Mouse (Mus musculus) embryo, embryonic 10 days (tissue): Measurements from ENCODE around the gene Ppan.
A peak's percentile ranks its signal among the peaks of the same experiment; 100 is the strongest.

ENCODE experiments used
- DNase-seq: peaks from one replicate; pipeline ENCODE4 v3.0.0-alpha.2; 2015; ENCODE audit warnings: low spot score

Gene Ppan

DNA sequence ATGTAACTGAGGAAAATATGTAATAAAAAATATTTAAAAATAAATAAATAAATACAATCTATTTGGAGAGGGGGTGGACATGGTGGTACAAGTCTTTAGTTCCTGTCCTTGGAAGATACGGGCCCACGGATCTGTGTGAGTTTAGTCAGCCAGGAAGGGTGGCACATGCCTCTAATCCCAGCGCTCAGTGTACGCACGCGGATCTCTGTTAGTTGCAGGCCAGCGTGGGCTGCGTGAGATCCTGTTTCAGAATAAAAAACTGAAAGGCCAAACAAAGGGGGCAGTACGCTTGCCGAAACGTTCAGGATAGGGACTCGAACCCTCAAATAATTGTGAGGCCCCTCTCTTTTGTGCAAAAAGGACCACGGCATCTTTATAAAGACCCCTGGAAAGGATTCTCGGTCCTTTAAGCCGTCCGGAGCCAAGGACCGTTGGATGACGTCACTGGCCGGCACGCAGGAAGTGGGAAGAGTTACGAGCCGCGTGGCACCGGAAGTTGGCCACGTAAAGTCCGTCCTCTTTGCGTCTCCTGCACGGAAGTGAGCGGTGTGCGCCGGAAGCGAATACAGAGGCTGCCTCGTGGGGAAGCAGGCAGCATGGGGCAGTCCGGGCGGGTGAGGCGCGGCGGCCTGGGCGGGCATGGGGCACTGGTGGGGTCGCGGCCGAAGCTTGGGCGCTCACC is at the start of gene Ppan:
Ppan (plus strand) TSS at position 472 of the 682 bp plus-strand sequence.
- peak; percentile 99 for DNase-seq

DNA sequence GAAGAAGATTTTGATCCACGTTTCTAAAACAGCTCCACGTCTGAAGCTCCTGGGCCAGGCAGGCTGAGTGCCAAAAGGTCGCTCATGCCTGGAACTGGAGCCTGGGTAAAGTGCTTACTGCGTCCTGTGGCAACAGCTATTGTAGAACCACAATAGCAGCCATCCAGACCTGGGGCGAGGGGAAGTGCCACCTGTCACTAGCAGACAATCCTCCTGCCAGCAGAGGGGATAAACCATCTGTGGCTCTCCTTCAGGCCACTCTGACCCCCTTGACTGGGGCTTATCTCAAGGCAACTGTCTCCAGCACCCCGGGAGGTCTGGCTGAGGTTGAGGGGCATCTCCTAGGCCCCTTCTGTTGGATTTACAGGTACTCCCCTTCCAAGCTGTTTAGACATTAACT is 49.0 kb upstream of the Ppan start:
- DNase-seq, result no peak

DNA sequence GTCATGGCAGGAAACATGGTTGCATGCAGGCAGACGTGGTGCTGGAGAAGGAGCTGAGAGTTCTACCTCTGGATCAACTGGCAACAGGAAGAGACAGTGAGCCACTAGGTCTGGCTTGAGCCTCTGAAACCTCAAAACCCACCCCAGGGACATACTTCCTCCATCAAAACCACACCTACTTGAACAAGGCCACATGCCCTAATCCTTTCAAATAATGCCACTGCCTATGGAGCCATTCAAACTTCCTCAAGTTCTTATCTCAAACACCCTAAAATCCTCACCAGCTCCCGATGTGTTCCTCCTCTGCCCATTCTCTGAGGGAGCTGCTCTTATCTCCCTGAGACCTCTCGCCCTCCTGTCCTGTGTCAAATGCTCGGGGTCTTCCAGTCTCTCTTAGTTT is 45.8 kb upstream of the Ppan start:
- no peak for DNase-seq

DNA sequence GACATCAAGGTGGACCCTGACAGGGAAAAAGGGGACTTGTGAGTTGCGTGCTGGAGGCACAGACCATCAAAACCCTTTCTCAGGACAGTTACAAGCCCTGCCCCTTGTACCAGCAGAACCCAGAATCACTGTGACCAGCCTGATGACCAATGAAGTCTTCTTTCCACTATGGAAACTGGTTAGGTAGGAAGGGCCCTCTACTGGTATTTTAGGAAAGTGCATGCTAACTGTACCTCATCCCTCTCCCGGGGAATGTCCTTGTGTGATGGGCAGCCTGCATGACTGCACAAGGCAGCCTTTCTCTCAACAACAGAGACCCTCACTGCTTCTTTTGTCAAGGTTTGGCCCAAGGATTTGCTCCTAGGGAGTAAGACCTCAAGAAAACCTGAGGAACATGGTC is 45.3 kb upstream of the Ppan start:
- DNase-seq, result peak; percentile 48

DNA sequence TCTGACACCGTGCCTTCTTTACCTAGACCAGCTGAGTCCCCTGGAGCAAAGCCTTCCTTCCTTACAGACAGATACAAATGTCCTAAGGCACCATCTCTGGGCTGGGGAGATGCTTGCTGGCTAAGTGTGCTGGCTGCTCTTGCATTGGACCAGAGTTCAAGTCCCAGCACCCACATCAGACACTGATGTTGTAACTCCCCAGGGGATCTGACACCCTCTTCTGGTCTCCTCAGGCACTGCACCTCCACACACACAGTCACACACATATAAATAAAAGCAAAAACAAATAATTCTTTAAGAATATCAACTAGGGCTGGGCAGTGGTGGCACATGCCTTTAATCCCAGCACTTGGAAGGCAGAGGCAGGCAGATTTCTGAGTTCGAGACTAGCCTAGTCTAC is 37.8 kb upstream of the Ppan start:
- no peak for DNase-seq

DNA sequence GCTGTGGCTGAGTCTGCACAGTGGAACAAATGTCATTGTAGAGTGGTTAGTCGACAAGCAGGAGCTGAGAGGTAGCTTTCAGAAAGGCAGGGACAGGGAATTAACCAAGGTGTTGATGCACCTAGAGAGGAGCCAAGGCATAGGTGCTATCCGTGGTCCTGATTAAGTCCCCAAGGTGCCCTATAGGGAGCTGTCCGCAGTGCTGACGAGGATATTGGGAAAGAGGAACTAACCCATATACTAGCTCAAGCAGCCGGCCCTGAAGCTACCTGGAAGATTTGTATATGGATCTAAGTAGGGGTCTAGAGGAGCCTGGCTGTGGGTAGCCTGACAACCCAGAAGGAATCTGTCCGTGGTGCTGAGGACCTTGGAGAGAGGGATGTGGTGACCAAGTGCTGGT is 30.8 kb upstream of the Ppan start:
- DNase-seq, result peak; percentile 83

DNA sequence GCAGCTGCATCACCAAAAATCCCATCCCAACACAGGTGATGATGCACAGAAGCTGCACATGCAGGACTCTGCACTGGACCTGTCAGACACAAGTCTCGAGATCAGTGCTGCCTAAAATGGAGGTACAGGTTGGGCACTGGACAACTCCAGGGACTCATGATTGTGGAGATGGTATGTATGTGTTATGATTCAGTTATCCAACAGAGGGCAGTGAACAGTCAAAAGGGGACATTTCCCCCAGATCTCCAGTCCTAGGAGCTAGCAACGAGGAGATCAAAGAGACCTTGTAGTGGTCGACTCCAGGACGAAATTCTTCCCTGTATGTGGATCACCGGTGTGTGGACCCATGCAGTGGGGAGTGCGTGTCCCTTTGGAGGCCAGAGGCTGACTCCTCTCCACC is 28.0 kb upstream of the Ppan start:
- DNase-seq, result peak; percentile 15

DNA sequence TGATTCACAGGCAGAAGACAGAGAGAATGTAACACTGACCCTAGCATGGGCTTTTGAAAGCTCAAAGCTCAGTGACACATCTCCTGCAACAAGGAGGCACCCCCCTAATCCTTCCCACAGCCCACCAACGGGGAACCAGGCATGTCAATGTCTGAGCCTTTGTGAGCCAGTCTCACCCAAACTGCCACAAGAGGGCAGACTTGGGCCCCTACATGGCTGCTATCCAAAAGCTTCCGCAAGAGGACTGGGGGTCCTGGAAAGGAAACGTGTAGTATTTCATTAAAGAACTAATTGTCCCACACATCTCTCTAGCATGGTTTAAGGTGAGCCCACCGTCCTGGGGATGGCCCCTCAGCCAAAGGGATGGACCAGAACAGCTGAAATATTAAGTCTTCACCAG is 26.2 kb upstream of the Ppan start:
- peak; percentile 63 for DNase-seq

DNA sequence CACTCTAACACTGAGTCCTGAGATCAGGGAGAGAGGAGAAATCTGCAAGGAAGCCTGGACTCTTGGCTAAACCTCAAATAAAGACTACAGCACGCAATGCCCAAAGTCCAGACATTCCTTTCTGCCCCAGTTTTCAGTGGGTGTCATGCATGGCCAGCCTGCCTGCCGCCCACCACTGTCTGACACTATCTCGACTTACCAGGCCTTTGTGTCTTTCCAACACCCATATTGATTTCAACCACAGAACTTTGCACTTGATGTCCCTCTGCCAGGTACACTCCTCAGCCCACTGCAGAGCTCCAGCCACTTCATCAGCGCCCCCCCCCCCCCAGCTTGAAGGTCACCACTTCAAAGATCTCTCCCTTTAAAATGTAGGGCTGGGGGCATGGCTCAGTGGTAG is 25.8 kb upstream of the Ppan start:
- DNase-seq, result no peak

DNA sequence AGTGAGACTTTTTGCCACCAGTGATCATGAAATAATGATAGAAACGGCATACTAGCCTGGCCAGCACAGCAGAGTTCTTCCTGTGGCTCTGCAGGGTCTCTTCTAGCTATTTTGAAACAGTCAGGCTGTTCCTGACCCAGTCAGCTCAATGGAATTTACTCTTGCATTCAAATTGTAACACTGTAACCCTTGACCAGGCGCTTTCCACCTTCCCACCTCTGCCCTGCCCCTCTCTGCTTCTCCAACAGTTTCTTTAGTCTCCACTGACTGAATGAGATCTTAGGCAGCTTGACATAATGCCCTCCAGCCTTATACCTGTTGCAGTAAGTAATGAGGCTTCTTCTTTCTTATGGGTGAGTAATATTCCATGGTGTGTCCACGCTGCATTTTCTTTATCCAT is 21.1 kb upstream of the Ppan start:
- DNase-seq, result no peak

DNA sequence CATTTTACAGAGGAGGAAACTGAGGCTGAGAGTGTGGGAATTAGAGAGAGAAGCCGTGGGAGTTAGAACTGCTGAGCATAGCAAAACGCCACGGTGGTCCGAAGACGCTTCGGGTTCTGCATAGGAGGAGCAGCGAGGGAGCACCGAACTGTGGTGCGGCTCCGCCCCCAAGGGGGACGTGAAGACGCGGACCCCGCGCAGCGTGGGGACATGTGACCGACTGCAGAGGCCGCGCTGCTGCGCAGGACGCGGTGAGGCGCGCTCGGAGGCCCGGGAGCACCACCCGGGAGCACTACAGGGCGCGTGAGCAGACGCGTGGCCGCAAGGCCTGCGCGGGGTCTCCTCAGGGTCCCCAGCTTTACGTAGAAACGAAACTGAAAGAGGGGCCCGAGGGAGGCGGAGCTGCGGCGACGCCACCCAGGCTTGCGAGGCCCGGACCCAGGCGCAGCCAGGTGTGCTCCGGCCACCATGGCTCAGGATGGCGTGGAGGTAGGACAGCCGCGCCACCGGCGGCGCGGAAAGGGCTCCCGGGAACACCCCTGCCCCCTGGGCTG is 19.4 kb upstream of the Ppan start, which contains the start of gene A230050P20Rik:
A230050P20Rik (plus strand) TSS at position 195 of the 554 bp plus-strand sequence.
- no peak for DNase-seq

DNA sequence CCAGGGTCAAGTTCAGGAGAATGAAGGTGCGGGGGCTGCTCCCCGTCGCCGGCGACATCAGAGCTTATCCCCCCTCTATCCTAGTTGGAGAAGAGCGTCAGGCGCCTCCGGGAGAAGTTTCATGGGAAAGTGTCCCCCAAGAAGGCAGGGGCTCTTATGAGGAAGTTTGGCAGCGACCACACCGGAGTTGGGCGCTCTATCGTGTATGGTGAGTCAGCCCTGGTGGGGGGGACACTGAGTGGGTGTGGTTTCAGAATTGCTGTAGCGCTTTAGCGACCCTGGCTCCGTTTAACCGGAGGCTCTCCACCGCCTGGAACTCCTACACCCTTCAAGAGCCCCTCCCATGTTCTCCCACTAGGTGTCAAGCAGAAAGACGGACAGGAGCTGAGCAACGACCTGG is 18.7 kb upstream of the Ppan start:
- DNase-seq, result no peak

DNA sequence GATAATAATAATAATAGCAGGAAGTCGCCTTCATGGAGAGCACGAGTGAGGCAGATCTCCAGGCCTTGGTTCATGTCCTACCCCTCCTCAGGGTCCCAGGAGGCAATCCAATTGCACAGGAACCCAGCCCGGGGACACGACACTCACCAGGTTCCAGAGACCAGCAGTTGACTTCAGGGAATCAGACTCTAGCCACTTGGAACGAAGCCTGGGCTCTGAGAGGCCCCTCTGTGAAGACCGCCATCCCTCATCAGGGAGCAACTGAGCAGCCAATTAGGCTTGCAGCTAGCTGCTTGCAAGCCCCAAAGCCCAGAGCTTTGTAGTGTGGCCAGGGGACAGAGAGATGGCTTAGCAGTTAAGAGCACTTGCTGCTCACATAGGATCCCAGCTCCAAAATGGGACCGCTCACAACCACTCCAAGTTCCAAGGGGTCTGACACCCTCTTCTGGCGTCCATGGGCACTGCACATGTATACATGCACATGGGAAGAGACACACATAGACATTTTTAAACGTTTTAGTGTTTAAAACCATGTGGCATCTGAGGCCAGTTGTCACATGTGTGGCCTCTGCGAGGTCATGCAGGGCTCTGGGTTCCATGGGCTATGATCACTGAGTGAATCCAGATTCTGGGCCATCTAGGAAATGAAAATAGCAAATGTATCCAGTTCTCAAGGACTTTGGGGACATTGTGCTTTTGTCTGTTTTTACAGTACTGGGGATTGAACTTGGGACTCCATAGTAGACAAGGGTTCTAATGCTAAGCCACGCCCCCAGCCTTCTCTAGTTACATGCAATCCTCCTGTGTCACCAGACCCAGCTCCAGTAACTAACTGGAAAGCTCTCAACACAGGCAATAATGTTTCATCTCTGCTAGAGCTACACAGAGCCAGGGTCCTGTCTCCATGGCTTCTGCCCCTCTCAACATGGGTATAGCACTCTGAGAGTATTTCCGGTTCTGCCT is 17.5 kb upstream of the Ppan start:
- DNase-seq, result no peak

DNA sequence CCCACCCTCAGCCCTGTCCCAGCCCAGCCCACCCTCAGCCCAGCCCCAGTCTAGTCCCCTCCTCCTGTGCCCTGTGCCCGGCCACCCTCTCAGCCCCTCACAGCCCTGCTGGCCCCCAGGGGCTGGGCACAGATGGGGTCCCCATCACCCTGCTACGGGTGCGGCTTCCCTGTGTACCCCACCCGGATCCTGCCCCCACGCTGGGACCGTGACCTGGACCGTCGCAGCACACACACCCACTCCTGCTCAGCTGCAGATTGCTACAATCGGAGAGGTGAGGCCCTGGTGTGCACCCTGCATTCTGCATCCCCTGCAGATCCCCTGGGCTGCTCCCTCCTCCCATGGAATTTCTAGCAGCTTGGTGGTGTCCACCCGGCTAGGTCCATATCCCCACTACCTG is 15.0 kb upstream of the Ppan start:
- DNase-seq, result no peak

DNA sequence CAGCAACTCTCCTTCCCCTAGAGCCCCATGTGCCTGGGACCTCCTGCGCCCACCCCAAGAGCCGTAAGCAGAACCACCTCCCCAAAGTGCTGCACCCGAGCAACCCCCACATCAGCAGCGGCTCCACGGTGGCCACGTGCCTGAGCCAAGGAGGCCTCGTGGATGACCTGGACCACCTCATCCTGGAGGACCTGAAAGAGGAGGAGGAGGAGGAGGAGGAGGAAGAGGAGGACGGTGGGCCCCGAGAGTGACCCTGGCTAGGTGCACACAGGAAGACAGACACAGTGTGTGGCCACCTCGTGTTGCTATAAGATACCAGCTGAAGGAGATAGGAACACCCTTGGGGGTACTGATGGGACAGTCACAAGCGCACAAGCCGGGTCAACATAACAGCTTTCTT is 14.5 kb upstream of the Ppan start:
- no peak for DNase-seq

DNA sequence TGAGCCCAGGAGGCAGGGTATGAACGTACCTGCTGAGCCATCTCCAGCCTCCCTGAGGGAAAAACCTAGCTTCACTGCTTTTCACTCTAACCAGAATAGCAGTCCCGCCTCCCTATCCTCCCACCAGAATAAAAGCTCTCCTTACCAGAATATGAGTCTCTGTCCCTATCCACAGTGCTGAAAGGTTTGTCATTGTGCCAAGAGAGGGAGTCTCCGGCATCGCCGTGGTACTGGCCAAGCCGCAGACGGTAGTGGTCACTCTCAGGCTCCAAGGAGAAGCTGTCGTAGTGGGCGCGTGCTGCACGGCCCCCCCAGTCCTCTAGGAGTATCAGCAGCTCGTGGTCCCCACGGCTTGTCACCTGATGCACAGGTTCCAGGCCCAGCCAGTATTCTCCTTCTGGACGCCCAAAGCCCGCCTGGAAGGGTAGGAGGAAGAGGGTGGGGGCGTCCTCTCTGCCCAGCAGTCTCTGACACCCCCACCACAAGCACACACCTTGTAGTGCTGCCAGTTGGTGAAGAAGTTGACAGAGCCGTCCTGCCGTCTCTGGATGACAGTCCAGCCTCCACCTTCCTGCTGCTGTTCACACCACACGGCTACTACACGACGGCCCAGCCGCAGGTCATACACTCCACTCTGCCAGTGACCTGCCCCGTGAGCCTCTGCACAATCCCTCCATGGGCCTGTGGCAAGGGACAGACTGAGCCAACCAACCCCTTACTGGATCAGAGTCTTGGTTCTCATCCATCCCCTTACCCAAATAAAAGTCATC is 12.8 kb upstream of the Ppan start:
- DNase-seq, result no peak

DNA sequence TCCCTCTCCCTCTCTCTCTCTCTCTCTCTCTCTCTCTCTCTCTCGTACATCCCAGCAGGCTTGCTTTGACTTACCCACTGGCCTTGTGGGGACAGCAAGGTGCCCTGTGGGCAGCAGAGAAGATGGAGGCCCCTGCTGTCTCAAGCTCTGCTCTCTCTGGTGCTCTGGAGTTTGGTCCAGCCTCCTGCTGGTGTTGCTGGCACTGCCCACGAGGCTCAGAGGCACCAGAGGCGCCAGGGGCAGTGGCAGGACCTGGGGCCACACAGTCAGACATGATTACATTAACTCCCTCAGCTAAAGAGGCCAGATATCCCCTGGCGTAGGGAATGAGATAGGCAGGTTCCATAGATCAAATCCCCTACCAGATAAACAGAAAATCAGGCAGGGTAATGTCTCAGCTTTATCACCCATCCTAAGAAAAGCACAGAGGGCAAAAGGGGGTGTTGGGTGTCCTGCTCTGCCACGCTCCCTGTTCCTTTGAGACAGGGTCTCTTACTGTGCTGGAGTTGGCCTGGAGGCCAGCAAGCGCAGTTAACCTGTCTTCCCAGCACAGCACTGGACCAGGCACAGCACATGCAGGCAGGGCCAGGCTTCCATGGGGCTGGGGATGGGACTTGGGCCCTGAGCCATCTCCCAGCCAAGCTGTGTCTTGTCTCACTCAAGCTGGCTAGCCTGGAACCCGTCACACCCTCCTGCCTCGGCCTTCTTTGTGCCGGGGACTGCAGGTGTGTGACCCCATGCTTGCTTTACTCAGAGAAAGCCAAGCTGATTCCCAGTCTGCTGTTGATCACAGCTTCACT is 11.5 kb upstream of the Ppan start:
- no peak for DNase-seq

DNA sequence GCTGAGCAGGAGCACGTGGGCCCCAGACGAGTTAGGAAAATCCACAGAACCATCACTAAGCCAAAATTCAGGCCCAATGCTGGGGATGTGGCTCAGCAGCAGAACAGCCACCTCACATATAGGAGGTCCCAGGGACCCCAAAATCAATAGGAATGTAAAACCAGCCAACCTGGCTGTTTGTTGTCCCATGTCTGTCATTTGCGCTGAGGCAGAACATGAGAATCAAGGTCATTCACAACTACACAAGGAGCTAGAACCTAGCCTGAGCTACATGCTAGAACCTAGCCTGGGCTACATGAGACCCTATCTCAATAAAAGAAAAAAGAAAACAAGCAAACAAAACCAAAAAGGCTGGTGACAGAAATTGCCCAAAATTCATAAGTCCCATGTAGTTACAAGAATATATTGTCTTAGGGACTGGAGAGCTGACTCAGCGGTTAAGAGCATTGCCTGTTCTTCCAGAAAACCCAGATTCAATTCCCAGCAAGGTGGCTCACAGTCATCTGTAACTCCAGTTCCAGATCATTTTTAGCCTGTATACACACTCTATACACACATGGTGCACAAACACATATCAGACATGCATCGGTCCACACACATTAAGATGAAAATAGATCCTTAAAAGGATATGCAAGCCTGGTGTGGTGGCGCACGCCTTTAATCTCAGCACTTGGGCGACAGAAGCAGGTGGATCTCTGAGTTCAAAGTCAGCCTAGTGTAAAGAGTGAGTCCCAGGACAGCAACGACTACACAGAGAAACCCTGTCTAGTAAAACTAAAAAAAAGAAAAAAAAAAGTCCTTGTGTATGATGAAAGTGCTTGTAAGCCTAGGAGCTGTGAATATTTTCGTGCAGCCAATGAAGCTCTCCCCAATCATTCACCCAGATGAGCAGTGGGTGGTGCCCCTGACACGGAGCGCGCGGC is 10.6 kb upstream of the Ppan start:
- no peak for DNase-seq

DNA sequence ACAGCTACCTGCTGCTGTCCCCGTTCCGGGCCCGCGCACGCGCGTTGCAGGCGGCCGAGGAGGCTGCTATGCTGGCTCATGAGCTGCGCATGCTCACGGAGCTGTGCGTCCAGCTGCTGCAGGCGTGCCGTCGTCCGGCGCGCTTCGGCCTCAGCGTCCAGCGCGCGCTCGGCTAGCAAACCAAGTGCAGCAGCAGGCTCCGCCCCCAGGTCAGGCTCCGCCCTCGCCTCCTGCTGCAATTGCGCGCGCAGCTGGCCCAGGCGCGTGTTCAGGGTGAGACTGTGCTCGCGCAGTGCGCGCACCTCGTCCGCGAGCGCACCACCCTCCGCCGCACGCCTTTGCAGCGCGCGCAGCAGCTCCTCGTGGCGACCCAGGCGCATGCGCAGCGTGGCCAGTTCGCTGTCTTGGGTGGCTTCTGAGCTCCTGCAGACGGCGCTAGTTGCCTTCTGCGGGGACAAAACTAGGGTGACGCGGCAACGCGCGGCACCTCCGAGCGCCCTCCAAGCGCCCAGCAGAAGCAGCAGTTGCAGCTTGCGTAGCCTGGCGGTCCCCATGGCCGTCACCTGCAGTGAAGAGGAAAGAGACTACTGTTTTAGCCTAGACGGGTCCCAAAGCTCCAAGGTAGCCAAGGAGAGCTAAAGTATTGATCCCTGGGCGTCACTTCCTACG is 9.8 kb upstream of the Ppan start:
- peak; percentile 100 for DNase-seq

DNA sequence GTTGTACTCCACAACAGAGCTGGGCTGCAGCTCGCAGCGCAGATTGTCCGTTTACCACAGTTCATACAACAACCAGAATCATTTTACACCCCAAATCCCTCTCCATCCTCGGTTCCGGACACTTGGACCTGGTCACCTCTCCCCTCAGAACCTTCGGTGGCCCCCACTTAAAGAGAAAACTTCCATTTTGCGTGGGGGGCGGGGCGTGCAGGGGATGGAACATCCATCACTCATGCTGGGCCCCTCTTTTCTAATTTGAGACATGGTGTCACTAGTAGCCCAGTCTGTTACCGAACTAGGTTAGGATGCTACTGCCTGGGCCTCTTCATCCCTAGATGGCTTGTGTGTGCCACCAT is 9.3 kb upstream of the Ppan start:
- no peak for DNase-seq
